Mouse (Mus musculus) liver, embryonic 15.5 days (tissue): ENCODE data around the gene Tamm41. TPM values are rescaled to one million over a fixed set of nuclear protein-coding genes. Genes with fewer than 3 reads are reported as not detected.

ENCODE experiments used
- ATAC-seq: fragments of 200-750 bp; cut with Nextera tagmentation; 2 replicates; pipeline ENCODE4 v1.8.0; 2017; ENCODE audit warnings: moderate number of reproducible peaks, mild to moderate bottlenecking, moderate library complexity; ENCODE audit not compliant: insufficient read depth
- H3K27ac ChIP-seq: fragments of 300-500 bp; sonication (generic); replicated peaks from 2 replicates; pipeline ENCODE4 v1.5.1; 2015; ENCODE audit warnings: mild to moderate bottlenecking, inconsistent platforms
- H3K27me3 ChIP-seq: fragments of 300-500 bp; sonication (generic); 2 replicates; pipeline ENCODE4 v1.6.1; 2015; ENCODE audit warnings: mild to moderate bottlenecking, inconsistent platforms
- H3K36me3 ChIP-seq: fragments of 300-500 bp; sonication (generic); replicated peaks from 2 replicates; pipeline ENCODE4 v1.6.1; 2015; ENCODE audit warnings: moderate library complexity, mild to moderate bottlenecking, inconsistent platforms
- H3K4me1 ChIP-seq: fragments of 300-500 bp; sonication (generic); replicated peaks from 2 replicates; pipeline ENCODE4 v1.6.1; 2015; ENCODE audit warnings: inconsistent platforms
- H3K4me2 ChIP-seq: fragments of 300-500 bp; sonication (generic); 2 replicates; pipeline ENCODE4 v1.6.1; 2015; ENCODE audit warnings: moderate library complexity, mild to moderate bottlenecking, inconsistent platforms
- H3K4me3 ChIP-seq: fragments of 300-500 bp; sonication (generic); replicated peaks from 2 replicates; pipeline ENCODE4 v1.5.1; 2015; ENCODE audit warnings: mild to moderate bottlenecking, inconsistent platforms
- H3K9ac ChIP-seq: fragments of 300-500 bp; sonication (generic); 2 replicates; pipeline ENCODE4 v1.6.1; 2015; ENCODE audit warnings: moderate library complexity, mild to moderate bottlenecking, inconsistent platforms
- H3K9me3 ChIP-seq: fragments of 300-500 bp; sonication (generic); replicated peaks from 2 replicates; pipeline ENCODE4 v1.6.1; 2016; ENCODE audit warnings: inconsistent platforms
- WGBS: fragments of 180-500 bp; shearing (Covaris S2); methylation state at CpG from one replicate; pipeline ENCODE4 v1.1.7; 2015; ENCODE audit warnings: mixed read lengths; ENCODE audit not compliant: insufficient replicate concordance; 5-methylcytosine and 5-hydroxymethylcytosine counted together
- polyA plus RNA-seq: library from polyadenylated mRNA; unstranded; fragments of >200 nt; fragmentation: Nextera tagmentation; extraction: Ambion mirVana; gene quantifications from 2 replicates; pipeline ENCODE4 v1.2.1, GENCODE M21; 2015

Gene Tamm41
- 21.3 and 23.7 TPM in 2 replicates for polyA plus RNA-seq

DNA sequence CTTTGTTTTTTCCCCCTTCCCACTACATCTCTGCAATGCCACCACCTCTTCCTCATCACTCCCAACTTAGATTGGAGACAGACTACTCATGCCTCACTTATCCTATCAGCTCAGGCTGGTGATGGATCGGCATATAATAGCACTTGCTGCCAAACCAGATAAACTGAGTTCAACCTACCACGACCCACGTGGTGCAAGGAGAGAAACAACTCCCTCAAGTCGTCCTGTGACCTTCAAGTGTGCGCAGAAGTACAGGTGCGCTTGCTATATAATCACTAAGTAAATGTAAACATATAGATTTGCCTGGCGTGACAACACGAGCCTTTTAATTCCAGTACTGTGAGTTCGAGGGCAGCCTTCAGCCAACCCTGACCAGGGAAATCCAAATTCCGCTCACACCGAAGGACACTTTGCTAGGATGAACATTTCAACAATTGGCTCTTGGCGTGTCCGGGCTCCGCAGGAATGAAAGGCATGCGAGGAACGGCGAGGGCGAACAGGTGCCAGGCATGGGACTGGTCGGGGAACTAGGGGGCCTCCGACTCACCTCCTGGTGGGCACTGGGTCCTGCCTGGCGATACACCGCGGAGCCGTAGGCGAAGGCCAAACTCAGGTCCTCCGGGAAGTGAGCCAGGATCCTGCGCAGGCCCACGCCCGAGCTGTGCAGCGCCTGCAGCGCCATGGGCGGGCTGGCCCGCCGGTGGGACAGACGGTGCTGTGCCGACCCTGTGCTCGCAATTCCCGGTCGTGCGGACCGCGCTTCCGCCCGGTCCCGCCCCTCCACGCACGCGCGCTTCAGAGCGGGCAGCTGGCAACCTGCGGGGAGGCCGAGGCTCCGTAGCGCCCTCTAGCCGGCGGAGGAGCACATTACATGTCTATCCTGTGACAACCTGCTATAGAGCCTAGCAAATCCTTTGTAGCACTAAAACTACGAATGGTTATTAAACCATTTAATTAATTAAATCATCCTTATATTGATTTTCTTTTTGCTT is at the start of gene Tamm41:
Gene Tamm41 (minus strand): TSS at position 774 of the 992 bp plus-strand sequence.
- under 1% methylated on average over 57 of the region's 57 CpGs for WGBS
- peak within 1 kb of the TSS; percentile 65 for H3K9ac ChIP-seq
- H3K36me3 ChIP-seq, result peaks cover 19% of the 10 kb centered on the region
- no peaks in the 10 kb centered on the region for H3K9me3 ChIP-seq
- H3K4me3 ChIP-seq, result peak within 1 kb of the TSS; percentile 80
- ATAC-seq, result peak; percentile 89
- no peak within 1 kb of the TSS for H3K27ac ChIP-seq
- peak within 1 kb of the TSS; percentile 81 for H3K4me2 ChIP-seq
- H3K4me1 ChIP-seq, result peaks cover 18% of the 10 kb centered on the region
- no peaks in the 10 kb centered on the region for H3K27me3 ChIP-seq

DNA sequence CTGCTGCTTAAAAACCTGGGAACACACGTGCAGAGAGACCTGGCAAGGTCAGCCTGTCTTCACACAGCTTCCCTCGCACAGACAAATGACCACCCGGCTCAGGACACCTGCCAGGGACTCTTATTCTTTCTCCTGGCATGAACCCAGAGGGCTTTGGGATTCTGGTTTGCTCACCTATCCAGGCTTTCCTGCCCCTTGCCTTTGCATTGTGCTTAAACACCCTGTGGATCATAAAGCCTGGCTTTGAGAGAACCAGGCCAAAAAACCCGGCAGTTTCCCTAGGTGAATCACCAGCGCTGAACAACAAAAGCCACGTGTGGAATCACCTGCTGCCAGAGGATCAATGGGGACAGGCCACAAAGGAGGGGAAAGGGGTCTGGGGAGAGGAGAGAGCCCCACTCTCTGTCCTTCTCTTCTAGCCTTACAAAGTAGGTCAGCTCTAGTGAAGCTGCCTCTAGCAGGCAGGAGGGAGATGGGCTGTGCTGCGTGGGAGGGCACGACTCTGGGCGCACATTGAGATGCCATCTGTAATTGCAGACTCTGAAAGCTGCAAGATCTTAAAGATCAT is 47.7 kb upstream of the Tamm41 start:
- no peak overlapping the region for H3K4me3 ChIP-seq
- WGBS, result 50% methylated on average over 9 of the region's 9 CpGs
- no peak for ATAC-seq
- no peaks in the 10 kb centered on the region for H3K36me3 ChIP-seq
- no peaks in the 10 kb centered on the region for H3K27me3 ChIP-seq
- no peak overlapping the region for H3K9ac ChIP-seq
- no peak overlapping the region for H3K4me2 ChIP-seq
- no peaks in the 10 kb centered on the region for H3K9me3 ChIP-seq
- no peaks in the 10 kb centered on the region for H3K4me1 ChIP-seq
- no peak overlapping the region for H3K27ac ChIP-seq

DNA sequence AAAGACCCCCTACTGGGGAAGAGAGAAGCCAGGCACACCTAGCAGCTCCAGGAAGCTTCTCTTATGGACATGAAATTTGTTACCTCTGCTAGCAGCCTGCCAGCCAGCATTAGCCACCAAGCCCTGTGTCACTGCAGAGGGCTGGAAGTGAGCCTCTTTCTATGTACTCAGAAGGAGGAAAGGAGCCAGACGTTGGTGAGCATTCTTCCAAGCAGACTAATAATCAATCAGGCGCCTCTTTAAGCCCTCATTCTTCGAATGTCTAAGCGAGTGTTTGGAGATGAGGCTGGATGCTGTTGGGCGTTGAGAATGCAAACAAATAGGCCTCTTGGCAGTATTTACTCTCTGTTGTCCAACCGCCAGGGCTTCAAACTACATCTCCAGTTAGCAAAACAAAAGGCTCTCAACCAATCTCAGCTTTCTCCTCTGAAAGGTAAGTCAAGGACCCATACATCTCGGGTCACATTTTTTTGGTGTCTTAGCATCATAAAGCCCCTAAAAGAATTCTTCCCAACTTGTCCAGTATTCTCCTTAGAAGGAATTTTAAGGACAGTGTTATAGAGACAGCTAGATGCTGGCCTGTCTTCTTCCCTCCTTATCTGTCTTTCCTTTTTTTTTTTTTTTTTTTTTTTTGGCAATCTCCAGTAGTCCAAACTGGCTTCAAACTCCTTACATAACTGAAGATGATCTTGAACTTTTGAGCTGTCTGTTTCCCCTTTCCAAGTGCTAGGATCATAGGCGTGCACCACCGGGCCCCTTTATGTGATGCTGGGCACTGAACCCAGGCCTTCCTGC is 39.3 kb upstream of the Tamm41 start:
- Histone ChIP-seq H3K27me3 (no peaks in the 10 kb centered on the region), H3K9me3 (no peaks in the 10 kb centered on the region), H3K4me1 (no peaks in the 10 kb centered on the region), H3K4me2 (no peak overlapping the region), H3K36me3 (no peaks in the 10 kb centered on the region), H3K27ac (no peak overlapping the region), H3K4me3 (no peak overlapping the region), H3K9ac (no peak overlapping the region)
- no peak for ATAC-seq
- WGBS, result 45% methylated on average over 9 of the region's 9 CpGs

DNA sequence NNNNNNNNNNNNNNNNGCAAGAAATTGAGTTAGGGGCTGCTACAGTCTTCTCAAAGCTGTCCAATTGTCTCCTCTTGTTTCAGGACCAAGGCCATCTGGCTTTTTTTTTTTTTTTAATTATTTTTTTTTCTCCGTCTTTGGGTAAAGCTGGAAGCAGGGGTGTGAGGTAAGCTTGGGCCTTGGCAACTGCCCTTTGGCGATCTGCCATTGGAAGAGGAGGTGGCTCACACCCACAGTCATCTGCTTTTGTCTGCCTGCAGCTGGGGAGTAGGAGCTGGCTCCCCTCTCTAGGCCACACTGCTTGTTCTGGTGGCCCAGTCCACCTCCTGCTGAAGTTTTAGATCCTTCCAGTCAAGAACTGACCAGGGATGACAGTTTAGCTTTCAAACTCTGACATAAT is 34.3 kb upstream of the Tamm41 start:
- Histone ChIP-seq H3K36me3 (no peaks in the 10 kb centered on the region), H3K9ac (no peak overlapping the region), H3K4me3 (no peak overlapping the region), H3K27me3 (no peaks in the 10 kb centered on the region), H3K4me1 (no peaks in the 10 kb centered on the region), H3K4me2 (no peak overlapping the region), H3K27ac (no peak overlapping the region), H3K9me3 (no peaks in the 10 kb centered on the region)
- 82% methylated on average over 2 of the region's 2 CpGs for WGBS
- ATAC-seq, result no peak

DNA sequence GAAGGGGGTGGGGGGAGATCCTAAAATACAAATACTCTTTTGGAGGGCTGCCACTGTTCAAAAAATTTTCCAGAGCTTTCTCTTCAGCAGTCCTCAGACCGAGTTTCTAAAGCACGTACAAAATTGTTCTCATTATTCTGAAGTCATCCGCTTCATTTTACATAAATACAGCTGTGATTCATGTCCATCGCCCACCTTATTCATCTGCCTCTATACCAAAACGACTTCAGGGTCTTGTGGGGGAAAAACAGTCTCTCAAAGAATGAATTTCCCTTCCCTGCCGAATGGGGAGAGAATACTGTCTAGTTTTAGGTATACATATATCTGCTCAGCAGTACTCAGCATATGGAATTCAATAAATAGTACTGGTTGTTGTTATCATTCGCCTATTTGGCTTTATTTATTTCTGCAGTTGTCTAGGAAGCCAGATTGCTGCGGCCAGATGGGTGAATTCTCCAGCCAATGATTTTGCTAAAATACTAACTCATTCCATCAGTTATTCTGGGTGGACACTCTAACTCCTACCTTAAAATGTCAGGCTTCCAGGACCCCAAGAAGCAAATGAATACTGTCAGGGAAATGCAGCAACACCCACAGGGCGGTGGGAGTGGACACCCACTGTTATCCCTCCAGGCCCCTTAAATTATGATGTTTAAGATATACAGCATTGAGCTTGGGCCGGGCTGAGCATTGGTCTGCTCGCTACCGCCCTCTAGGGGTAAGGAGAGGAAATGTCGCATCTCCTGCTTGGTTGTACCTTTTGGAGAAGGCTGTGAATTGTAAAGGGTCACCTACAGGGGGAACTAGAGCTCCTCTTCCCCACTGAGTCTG is 27.9 kb upstream of the Tamm41 start:
- H3K27ac ChIP-seq, result no peak overlapping the region
- no peaks in the 10 kb centered on the region for H3K36me3 ChIP-seq
- ATAC-seq, result no peak
- H3K9me3 ChIP-seq, result no peaks in the 10 kb centered on the region
- H3K27me3 ChIP-seq, result no peaks in the 10 kb centered on the region
- WGBS, result 32% methylated on average over 13 of the region's 13 CpGs
- no peak overlapping the region for H3K4me3 ChIP-seq
- no peaks in the 10 kb centered on the region for H3K4me1 ChIP-seq
- H3K9ac ChIP-seq, result no peak overlapping the region
- no peak overlapping the region for H3K4me2 ChIP-seq

DNA sequence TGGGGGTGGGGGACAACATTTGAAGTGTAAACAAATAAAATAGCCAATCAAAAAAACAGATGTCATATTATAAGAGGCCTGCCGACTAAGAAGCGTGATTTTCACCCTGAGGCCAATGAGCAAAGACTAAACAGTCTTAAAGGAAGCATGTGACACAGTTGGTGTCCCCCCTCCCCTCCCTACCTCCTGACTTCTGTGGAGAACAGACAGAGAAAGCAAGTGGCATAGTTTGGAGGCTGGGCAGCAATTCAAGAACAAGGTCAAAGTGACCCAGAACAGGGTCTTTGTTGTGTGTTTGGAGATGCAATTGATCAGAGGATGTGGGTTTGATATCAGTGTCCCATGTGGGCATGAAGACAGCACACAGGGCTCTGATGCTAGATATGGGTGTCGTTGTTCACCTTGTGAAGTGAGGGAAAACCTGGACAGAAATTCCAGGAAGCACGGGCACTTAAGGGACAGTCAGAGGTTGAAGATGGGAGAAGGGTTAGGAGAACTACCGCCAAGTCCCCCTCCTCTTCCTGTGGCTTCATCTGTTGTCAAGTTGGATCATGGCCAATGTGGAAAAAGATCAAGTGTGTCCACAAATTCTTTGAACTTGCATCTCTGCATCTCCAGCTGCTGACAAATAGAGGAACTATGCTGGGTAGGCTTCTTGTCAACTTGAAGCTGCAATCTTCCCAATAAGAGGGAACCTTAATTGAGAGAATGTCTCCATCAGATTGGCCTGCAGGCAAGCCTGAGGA is 25.1 kb upstream of the Tamm41 start:
- no peak for ATAC-seq
- Histone ChIP-seq H3K9me3 (no peaks in the 10 kb centered on the region), H3K9ac (no peak overlapping the region), H3K36me3 (no peaks in the 10 kb centered on the region), H3K27me3 (no peaks in the 10 kb centered on the region), H3K4me2 (no peak overlapping the region), H3K4me3 (no peak overlapping the region), H3K4me1 (no peaks in the 10 kb centered on the region), H3K27ac (no peak overlapping the region)
- WGBS, result 47% methylated on average over 5 of the region's 5 CpGs

DNA sequence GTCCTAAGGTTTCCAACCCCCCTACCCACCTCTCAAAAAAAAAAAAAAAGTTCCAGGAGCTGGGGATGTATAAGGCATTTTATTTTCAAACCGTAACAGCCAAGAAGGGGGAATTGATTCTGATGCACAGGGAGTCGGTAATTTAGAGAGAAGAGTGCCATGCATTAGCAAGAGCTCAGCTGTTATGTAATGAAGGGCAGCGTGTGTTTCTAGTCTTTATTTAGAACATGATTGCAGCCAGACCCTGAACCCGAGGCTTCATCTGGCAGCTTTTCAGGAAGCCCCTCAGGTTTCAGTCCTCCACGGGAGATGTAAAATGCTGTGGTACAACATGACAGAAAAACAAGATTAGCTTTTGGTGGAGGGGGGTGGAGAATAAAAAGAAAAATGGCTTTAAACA is 21.6 kb upstream of the Tamm41 start:
- 41% methylated on average over 5 of the region's 5 CpGs for WGBS
- Histone ChIP-seq H3K4me2 (no peak overlapping the region), H3K9ac (no peak overlapping the region), H3K27ac (no peak overlapping the region), H3K4me1 (no peaks in the 10 kb centered on the region), H3K27me3 (no peaks in the 10 kb centered on the region), H3K9me3 (no peaks in the 10 kb centered on the region), H3K36me3 (no peaks in the 10 kb centered on the region), H3K4me3 (no peak overlapping the region)
- ATAC-seq, result no peak

DNA sequence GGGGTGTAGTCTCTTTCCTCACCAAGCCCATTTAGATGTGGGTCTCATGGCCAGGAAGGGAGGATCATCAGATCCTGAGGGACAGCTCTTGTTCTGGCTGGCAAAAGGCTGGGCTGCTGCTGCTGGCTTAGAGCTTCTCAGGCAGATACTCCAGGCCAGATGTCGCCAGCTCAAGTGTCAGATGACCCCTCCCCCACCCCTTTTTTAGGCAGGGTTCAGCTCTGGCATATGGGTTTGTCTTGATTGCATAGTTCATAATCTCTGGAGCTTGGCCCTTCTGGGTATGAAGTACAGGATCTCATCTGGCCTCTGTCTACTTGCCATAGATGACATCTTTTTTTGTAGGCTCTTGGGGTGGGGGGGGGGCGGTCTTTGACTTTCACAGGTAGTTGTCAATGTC is 19.0 kb upstream of the Tamm41 start:
- H3K36me3 ChIP-seq, result no peaks in the 10 kb centered on the region
- no peak overlapping the region for H3K27ac ChIP-seq
- H3K9me3 ChIP-seq, result no peaks in the 10 kb centered on the region
- ATAC-seq, result no peak
- H3K9ac ChIP-seq, result no peak overlapping the region
- H3K27me3 ChIP-seq, result no peaks in the 10 kb centered on the region
- H3K4me3 ChIP-seq, result no peak overlapping the region
- no peak overlapping the region for H3K4me2 ChIP-seq
- no peaks in the 10 kb centered on the region for H3K4me1 ChIP-seq
- WGBS, result 10% methylated on average over 2 of the region's 2 CpGs

DNA sequence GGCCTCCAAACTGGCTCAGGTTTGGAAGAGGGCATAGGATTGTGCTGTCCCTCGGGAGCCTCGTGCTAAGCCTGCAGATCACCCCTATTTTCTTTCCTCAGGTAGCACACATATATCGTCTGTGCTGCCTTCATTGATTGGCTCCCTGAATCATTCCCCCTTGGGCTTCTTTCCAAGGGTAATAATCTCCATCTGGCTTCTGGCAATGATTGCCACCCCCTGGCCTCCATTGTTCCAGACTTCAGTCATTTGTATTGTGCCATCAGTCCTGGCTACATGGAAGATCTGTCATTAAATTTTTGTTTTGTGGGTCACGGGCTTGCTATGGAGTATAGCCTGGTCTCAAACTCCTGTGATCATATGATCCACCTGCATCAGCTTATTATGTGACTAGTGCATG is 17.8 kb upstream of the Tamm41 start:
- H3K36me3 ChIP-seq, result no peaks in the 10 kb centered on the region
- WGBS, result 65% methylated on average over 4 of the region's 4 CpGs

DNA sequence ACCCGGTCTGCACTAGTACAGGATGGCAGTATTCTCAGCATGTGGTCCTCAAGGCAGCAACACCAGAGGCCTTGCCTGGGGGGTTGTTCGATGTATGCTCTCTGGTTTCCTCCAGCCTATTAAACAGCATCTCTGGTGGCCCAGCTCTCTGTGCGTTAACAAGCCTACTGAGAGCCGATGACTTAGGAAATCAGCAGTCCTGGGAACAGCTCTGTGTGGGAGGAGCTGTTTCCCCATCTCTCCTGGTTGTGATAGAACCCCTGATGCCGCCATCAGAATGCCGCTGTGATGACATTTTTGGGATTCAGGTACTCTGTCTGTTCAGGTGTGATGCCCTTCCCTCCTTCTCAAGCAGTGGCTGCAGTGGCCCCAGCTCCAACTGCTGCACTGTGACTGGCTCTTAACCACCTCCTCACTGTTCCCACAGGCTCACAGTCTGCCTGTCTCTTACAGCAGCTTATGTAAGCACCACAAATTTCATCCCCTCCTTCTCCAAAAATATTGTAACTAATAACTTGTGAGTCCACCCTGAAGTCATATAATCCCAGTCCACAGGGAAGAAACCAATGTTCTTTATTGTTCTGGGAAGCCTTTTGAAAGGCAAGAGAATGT is 14.0 kb upstream of the Tamm41 start:
- H3K27me3 ChIP-seq, result no peaks in the 10 kb centered on the region
- H3K36me3 ChIP-seq, result no peaks in the 10 kb centered on the region
- H3K4me3 ChIP-seq, result no peak overlapping the region
- H3K4me2 ChIP-seq, result no peak overlapping the region
- no peaks in the 10 kb centered on the region for H3K4me1 ChIP-seq
- no peak for ATAC-seq
- 53% methylated on average over 6 of the region's 6 CpGs for WGBS
- H3K9me3 ChIP-seq, result no peaks in the 10 kb centered on the region
- H3K9ac ChIP-seq, result no peak overlapping the region
- H3K27ac ChIP-seq, result no peak overlapping the region

More for the DNA sequence above, 17.8 kb upstream of the Tamm41 start:
- Histone ChIP-seq H3K4me1 (no peaks in the 10 kb centered on the region), H3K27ac (no peak overlapping the region), H3K9me3 (no peaks in the 10 kb centered on the region), H3K9ac (no peak overlapping the region), H3K4me3 (no peak overlapping the region), H3K4me2 (no peak overlapping the region), H3K27me3 (no peaks in the 10 kb centered on the region)
- ATAC-seq, result no peak
